Mouse (Mus musculus): ENCODE results near the gene Spint5.

DNA sequence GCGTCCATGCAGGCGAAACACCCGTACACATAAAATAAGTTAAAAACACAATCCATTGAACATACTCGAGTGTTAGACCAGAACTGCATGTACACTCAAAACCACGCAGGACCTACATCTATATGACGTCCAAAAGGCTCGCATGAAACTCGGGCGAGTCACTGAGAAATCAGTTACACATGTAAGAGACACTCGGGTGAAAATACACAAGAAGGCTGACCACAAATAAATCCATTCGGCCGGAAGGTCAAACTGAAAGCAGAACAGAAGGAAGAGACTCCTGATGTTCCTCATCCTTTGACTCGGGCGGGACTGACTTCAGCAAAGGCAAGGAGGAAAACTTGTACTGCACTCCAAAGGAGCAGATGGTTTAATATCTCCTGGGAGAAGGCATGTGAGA, 9.1 kb upstream of the Spint5 start:
- TF ChIP-seq POLR2A (IDR thresholded peaks at IDR 0.05; ENCODE audit: borderline replicate concordance, low read depth, low read length) (no peak), CTCF (IDR thresholded peaks at IDR 0.05; ENCODE audit: low read depth, low read length) (no peak)
